Mouse (Mus musculus) liver, adult 2 months (tissue): Measurements from ENCODE around the gene Vstm2l.

Experiments used
- CTCF ChIP-seq: fragments of 200-500 bp; IDR thresholded peaks from 2 replicates; pipeline ENCODE4 v1.5.1; 2011; ENCODE audit warnings: low read depth, low read length, control low read depth
- POLR2A ChIP-seq: fragments of 200-500 bp; IDR thresholded peaks from 2 replicates; pipeline ENCODE4 v1.6.1; 2011; ENCODE audit warnings: low read length, control low read depth; ENCODE audit not compliant: insufficient read depth; ENCODE audit errors: extremely low read depth

- no peak for TF ChIP-seq POLR2A
- no peak for TF ChIP-seq CTCF
Measured at GRCm38 (mm10) chr2:157875111-157875510, 39.3 kb upstream of the Vstm2l start.
